In the genomic region with DNA sequence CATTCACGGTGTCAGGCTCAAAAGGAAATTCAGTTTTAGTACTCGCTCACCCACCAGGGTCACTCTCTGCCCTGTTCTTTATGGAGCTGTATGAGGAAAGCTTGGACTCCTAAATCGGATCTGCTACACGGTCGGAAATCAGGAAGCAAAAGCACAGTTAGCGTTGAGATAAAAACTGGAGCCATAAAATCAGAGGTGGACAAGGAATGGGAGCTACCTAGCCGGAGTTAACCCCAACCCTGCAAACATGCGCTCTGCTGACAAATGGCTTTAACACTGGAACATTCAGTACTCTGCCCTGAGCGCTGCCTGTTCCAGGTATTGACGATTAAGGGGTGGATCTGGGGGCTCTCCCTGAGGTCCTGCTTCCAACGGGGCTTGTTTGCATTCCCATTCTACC, we compare ENCODE assay signal across 15 mouse cellular contexts. TPM values are rescaled to one million over a fixed set of nuclear protein-coding genes. Genes with fewer than 3 reads are reported as not detected.
DNase-seq lines count a peak whose midpoint lies in the region; ATAC-seq and TF ChIP-seq lines count a peak whose summit lies in the region.
"Had no signal": no experiment of that assay in that cellular context is flagged by ENCODE, and none has a peak within 500 bp of the region (broad histone marks: within the 10 kb centered on the region; RNA-seq: fewer than 3 reads in every experiment).

No protein-coding gene starts in this region.

- no peaks in the 10 kb centered on the region for H3K36me3 ChIP-seq in hindbrain, embryonic 13.5 days
- H3K36me3 ChIP-seq in hindbrain, embryonic 16.5 days (ENCODE audit: control insufficient read depth, insufficient read depth, low read length) = no peaks in the 10 kb centered on the region
- no peaks in the 10 kb centered on the region for H3K36me3 ChIP-seq in forebrain, embryonic 14.5 days (ENCODE audit: control insufficient read depth, insufficient read depth, low read length)
- H3K36me3 ChIP-seq in intestine, postnatal 0 days (ENCODE audit: control insufficient read depth, insufficient read depth) = no peaks in the 10 kb centered on the region
- no peaks in the 10 kb centered on the region for H3K36me3 ChIP-seq in neural tube, embryonic 13.5 days
- H3K36me3 ChIP-seq: heart, embryonic 15.5 days; liver, embryonic 15.5 days; stomach, embryonic 15.5 days had no signal

- no peak overlapping the region for H3K4me3 ChIP-seq in hindbrain, embryonic 13.5 days
- H3K4me3 ChIP-seq in hindbrain, embryonic 16.5 days (ENCODE audit: low read length) = no peak overlapping the region
- no peak overlapping the region for H3K4me3 ChIP-seq in forebrain, embryonic 14.5 days (ENCODE audit: low read depth, low read length)
- no peak overlapping the region for H3K4me3 ChIP-seq in intestine, postnatal 0 days (ENCODE audit: low read depth, low read length)
- H3K4me3 ChIP-seq in neural tube, embryonic 13.5 days = no peak overlapping the region
- H3K4me3 ChIP-seq: heart, embryonic 15.5 days; liver, embryonic 15.5 days; stomach, embryonic 15.5 days had no signal

- no peak for TF ChIP-seq CTCF in intestine, postnatal 0 days (IDR thresholded peaks at IDR 0.05; ENCODE audit: low read depth)

- no peak for ATAC-seq in hindbrain, embryonic 13.5 days (ENCODE audit: low FRiP score)
- ATAC-seq in hindbrain, embryonic 16.5 days = no peak
- ATAC-seq in forebrain, embryonic 14.5 days = no peak
- ATAC-seq in intestine, postnatal 0 days = 0 out of 2 replicates have a peak, but pooled peaks have one; percentile 36
- no peak for ATAC-seq in neural tube, embryonic 13.5 days (ENCODE audit: low read depth)
- ATAC-seq: inflammation-experienced regulatory T-cells, adult 6 months had no signal

- no peaks in the 10 kb centered on the region for H3K9me3 ChIP-seq in hindbrain, embryonic 13.5 days
- H3K9me3 ChIP-seq in hindbrain, embryonic 16.5 days (ENCODE audit: control insufficient read depth, low read length) = no peaks in the 10 kb centered on the region
- H3K9me3 ChIP-seq in forebrain, embryonic 14.5 days (replicated peaks; ENCODE audit: control insufficient read depth, low read length) = no peaks in the 10 kb centered on the region
- no peaks in the 10 kb centered on the region for H3K9me3 ChIP-seq in intestine, postnatal 0 days (ENCODE audit: control insufficient read depth)
- no peaks in the 10 kb centered on the region for H3K9me3 ChIP-seq in neural tube, embryonic 13.5 days
- H3K9me3 ChIP-seq: heart, embryonic 15.5 days; liver, embryonic 15.5 days; stomach, embryonic 15.5 days had no signal

- H3K4me1 ChIP-seq in hindbrain, embryonic 13.5 days (replicated peaks) = peaks cover 16% of the 10 kb centered on the region
- H3K4me1 ChIP-seq in hindbrain, embryonic 16.5 days (ENCODE audit: control insufficient read depth, insufficient read depth, low read depth, low read length) = no peaks in the 10 kb centered on the region
- H3K4me1 ChIP-seq in forebrain, embryonic 14.5 days (ENCODE audit: control insufficient read depth, insufficient read depth, low read length) = no peaks in the 10 kb centered on the region
- H3K4me1 ChIP-seq in intestine, postnatal 0 days (replicated peaks; ENCODE audit: control insufficient read depth, insufficient read depth, low read length) = no peaks in the 10 kb centered on the region
- H3K4me1 ChIP-seq in neural tube, embryonic 13.5 days (replicated peaks) = peaks cover 24% of the 10 kb centered on the region
- H3K4me1 ChIP-seq: heart, embryonic 15.5 days; liver, embryonic 15.5 days; stomach, embryonic 15.5 days had no signal

- no peaks in the 10 kb centered on the region for H3K27me3 ChIP-seq in hindbrain, embryonic 13.5 days
- no peaks in the 10 kb centered on the region for H3K27me3 ChIP-seq in hindbrain, embryonic 16.5 days (replicated peaks; ENCODE audit: control insufficient read depth, insufficient read depth, low read length)
- H3K27me3 ChIP-seq in forebrain, embryonic 14.5 days (replicated peaks; ENCODE audit: control insufficient read depth, insufficient read depth, low read length) = no peaks in the 10 kb centered on the region
- H3K27me3 ChIP-seq in intestine, postnatal 0 days (replicated peaks; ENCODE audit: control insufficient read depth, insufficient read depth, low read length) = no peaks in the 10 kb centered on the region
- no peaks in the 10 kb centered on the region for H3K27me3 ChIP-seq in neural tube, embryonic 13.5 days
- H3K27me3 ChIP-seq: heart, embryonic 15.5 days; liver, embryonic 15.5 days; stomach, embryonic 15.5 days had no signal

- H3K27ac ChIP-seq in hindbrain, embryonic 13.5 days = no peak overlapping the region
- H3K27ac ChIP-seq in hindbrain, embryonic 16.5 days (ENCODE audit: low read depth, low read length) = no peak overlapping the region
- H3K27ac ChIP-seq in forebrain, embryonic 14.5 days (ENCODE audit: low read depth, low read length) = no peak overlapping the region
- H3K27ac ChIP-seq in intestine, postnatal 0 days (ENCODE audit: low read depth, low read length) = no peak overlapping the region
- no peak overlapping the region for H3K27ac ChIP-seq in neural tube, embryonic 13.5 days (replicated peaks)
- H3K27ac ChIP-seq: heart, embryonic 15.5 days; liver, embryonic 15.5 days; stomach, embryonic 15.5 days had no signal

- no peak for DNase-seq in forebrain, embryonic 14.5 days (ENCODE audit: low spot score)
- no peak for DNase-seq in retina, postnatal 1 day
- no peak for DNase-seq in liver
- DNase-seq: cerebellum, adult 9-11 months; gastrocnemius, postnatal 14 days; thymus, adult 18-20 months had no signal

- peak overlapping the region; percentile 13; the same call in 1 of the 2 replicates for H3K4me2 ChIP-seq in hindbrain, embryonic 13.5 days
- H3K4me2 ChIP-seq in hindbrain, embryonic 16.5 days (ENCODE audit: low read length) = no peak overlapping the region
- H3K4me2 ChIP-seq in forebrain, embryonic 14.5 days (ENCODE audit: low read length) = 0 out of 2 replicates have a peak overlapping the region, but pooled peaks have one; percentile 14
- H3K4me2 ChIP-seq in intestine, postnatal 0 days (replicated peaks; ENCODE audit: low read depth) = peak overlapping the region; percentile 25
- H3K4me2 ChIP-seq in neural tube, embryonic 13.5 days = peak overlapping the region; percentile 26
- H3K4me2 ChIP-seq: heart, embryonic 15.5 days; liver, embryonic 15.5 days; stomach, embryonic 15.5 days had no signal

- H3K9ac ChIP-seq in hindbrain, embryonic 13.5 days = no peak overlapping the region
- H3K9ac ChIP-seq in hindbrain, embryonic 16.5 days (ENCODE audit: low read depth, low read length) = no peak overlapping the region
- H3K9ac ChIP-seq in forebrain, embryonic 14.5 days (ENCODE audit: low read length) = no peak overlapping the region
- no peak overlapping the region for H3K9ac ChIP-seq in intestine, postnatal 0 days (ENCODE audit: low read depth, low read length)
- no peak overlapping the region for H3K9ac ChIP-seq in neural tube, embryonic 13.5 days
- H3K9ac ChIP-seq: heart, embryonic 15.5 days; liver, embryonic 15.5 days; stomach, embryonic 15.5 days had no signal

- 36% methylated on average over 11 of the region's 11 CpGs for WGBS in hindbrain, embryonic 13.5 days
- WGBS in hindbrain, embryonic 16.5 days = 31% methylated on average over 11 of the region's 11 CpGs
- WGBS in forebrain, embryonic 14.5 days = 22% methylated on average over 11 of the region's 11 CpGs
- 32% methylated on average over 11 of the region's 11 CpGs for WGBS in intestine, postnatal 0 days
- 33% methylated on average over 11 of the region's 11 CpGs for WGBS in neural tube, embryonic 13.5 days

RNA-seq across cellular contexts. Expression of gene Ak5, which starts 47.6 kb away (rescaled TPM):
- polyA plus RNA-seq in hindbrain, embryonic 13.5 days (2015; fragmentation: Nextera tagmentation; extraction: Ambion mirVana) = 5.6 and 7.0 TPM in 2 replicates
- polyA plus RNA-seq in hindbrain, embryonic 16.5 days (2015; fragmentation: Nextera tagmentation; extraction: Ambion mirVana) = 19.7 and 20.7 TPM in 2 replicates
- polyA plus RNA-seq in forebrain, embryonic 14.5 days (2014; fragmentation: Nextera tagmentation; extraction: Ambion mirVana) = 4.9 and 9.0 TPM in 2 replicates
- polyA plus RNA-seq in intestine, postnatal 0 days (2015; fragmentation: Nextera tagmentation; extraction: Ambion mirVana) = 0.18 and 0.33 TPM in 2 replicates
- polyA plus RNA-seq in neural tube, embryonic 13.5 days (2015; fragmentation: Nextera tagmentation; extraction: Ambion mirVana) = 7.2 and 7.3 TPM in 2 replicates
- polyA plus RNA-seq: large intestine, adult 2 months had no signal
